Mouse (Mus musculus) B cell, adult 2 months (primary cell): Measurements from ENCODE around the gene Bfsp2.

Source experiments
- DNase-seq, 2 experiments: peaks; one replicate each; pipeline ENCODE4 v3.0.0; 2022

The Bfsp2 gene

DNA sequence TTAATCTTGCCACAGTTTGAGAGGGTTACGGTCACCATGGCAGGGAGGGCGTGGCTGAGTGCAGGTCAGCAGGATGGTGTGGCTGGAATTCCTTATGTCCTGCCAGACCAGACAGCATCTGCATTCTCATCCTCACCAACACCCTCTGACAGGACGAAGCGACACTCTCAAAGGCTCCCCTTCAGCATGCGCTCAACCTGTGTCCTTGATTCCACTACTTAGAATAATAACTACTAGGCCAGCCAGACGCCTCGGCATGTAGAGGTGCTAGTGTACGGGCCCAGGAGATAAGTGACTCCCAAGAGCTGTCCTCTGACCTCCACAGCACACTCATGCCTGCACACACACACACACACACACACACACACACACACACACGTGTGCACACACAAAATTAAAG, 101.0 kb downstream of the Bfsp2 start:
- no peak for DNase-seq

DNA sequence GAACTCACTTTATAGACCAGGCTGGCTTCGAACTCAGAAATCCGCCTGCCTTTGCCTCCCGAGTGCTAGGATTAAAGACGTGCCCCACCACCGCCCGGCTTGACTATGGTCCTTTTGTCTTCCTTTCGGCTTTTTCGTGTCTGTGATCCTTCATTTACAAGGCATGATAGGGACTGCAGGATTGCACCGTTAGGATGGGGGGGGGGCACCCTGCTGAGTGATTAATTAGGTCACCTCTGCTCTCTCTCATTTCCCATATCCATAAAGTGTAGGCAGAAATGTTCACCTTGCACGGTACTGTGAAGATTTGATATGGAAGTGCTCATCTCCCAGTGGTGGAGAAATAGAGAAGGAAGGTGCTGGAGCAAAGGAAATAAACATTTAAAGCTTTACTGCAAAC, 101.5 kb downstream of the Bfsp2 start:
- no peak for DNase-seq

DNA sequence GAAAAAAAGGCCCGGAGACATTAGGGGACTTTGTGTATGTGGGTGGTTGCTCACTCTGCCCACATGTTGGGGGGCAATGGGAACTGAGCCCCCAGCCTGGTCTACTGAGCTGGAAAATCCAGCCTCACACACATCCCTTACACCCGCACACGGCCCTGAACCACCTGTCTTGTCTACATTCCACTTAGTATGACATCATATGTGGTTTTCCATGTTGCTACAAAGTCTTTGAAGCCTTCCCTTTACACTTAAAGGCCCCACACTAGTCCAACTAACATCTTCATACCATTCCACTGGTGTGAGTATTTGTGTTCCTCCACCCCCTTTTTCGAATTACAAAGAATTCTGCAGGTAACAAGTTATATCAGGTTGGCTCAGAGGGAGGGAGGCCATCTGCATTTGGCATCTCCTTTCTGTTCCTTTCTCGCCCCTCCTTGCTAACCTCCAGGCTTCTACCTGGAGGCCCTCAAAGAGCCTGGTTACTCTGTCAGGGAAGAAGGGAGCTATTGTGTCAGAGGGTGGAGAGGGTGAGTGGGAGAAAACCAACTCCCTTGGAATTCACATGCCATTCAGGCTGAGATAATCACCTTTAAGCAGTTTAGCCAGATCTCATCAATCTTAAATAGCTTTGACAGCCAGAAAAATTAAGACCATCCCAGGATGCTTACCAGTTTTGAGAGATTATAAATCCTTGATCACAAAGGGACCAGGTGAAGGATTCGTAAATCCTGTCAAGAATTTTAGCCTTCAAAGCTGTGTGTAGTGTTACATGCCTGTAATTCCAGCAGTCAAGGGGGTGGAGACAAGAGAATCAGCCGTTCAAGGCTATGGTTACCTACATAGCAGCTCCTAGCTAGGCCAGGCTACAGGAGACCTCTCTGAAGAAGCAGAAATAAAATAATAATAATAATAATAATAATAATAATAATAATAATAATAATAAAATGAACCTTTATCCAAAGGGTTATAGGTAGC, 103.6 kb downstream of the Bfsp2 start:
- no peak for DNase-seq
